In the genomic region with DNA sequence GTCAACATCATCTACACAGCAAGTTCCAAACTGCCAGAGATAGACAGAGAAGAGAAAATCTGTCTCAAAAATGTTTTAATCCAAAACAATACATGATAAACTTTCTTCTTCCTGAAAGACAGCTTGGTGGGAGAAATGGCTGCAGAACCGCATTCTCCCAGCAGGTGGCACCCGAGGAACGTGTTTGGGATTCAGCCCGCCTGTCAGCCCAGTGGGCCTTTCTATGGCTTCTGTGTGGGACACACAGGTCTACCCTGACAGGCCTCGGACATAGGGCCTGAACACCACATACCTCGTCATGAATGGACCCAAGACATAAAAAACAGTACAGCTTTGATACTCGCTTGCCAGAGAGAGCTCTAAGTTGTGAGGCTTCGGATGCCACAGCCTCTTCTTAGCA, we compare ENCODE assay signal across 9 mouse cellular contexts. TPM values are rescaled to one million over a fixed set of nuclear protein-coding genes. Genes with fewer than 3 reads are reported as not detected.
A peak's percentile ranks its signal among the peaks of the same experiment; 100 is the strongest.
DNase-seq lines count a peak whose midpoint lies in the region; ATAC-seq and TF ChIP-seq lines count a peak whose summit lies in the region.
"Had no signal": no experiment of that assay in that cellular context is flagged by ENCODE, and none has a peak within 500 bp of the region (broad histone marks: within the 10 kb centered on the region; RNA-seq: fewer than 3 reads in every experiment).

No protein-coding gene starts in this region.

- H3K9me3 ChIP-seq in ES-E14 (ENCODE audit: control insufficient read depth, insufficient read depth, low read depth, low read length): no peaks in the 10 kb centered on the region
- H3K9me3 ChIP-seq in forebrain, embryonic 12.5 days: no peaks in the 10 kb centered on the region
- H3K9me3 ChIP-seq: heart, embryonic 13.5 days had no signal

- H3K36me3 ChIP-seq in ES-E14 (ENCODE audit: control insufficient read depth, insufficient read depth, low read length, poor library complexity, severe bottlenecking): no peaks in the 10 kb centered on the region
- no peaks in the 10 kb centered on the region for H3K36me3 ChIP-seq in forebrain, embryonic 12.5 days (replicated peaks)
- H3K36me3 ChIP-seq: heart, embryonic 13.5 days had no signal

- 23% methylated on average over 8 of the region's 8 CpGs for WGBS in forebrain, embryonic 12.5 days

- H3K9ac ChIP-seq in ES-E14 (ENCODE audit: insufficient read depth, low read depth, low read length, poor library complexity, severe bottlenecking): no peak overlapping the region
- no peak overlapping the region for H3K9ac ChIP-seq in forebrain, embryonic 12.5 days
- H3K9ac ChIP-seq: heart, embryonic 13.5 days had no signal

- 0 out of 2 replicates have a peak, but pooled peaks have one; percentile 42 for ATAC-seq in forebrain, embryonic 12.5 days (ENCODE audit: low FRiP score)

- no peak overlapping the region for H3K27ac ChIP-seq in ES-E14 (ENCODE audit: insufficient read depth, low read depth, low read length, poor library complexity, severe bottlenecking)
- no peak overlapping the region for H3K27ac ChIP-seq in forebrain, embryonic 12.5 days
- H3K27ac ChIP-seq: heart, embryonic 13.5 days had no signal

- in situ Hi-C loops in ES-E14 (cut with MboI; ENCODE audit: low sequenced_read_pairs in 2 of 2, unreplicated experiment in 2 of 2): loop anchor here in 1 of 2 experiments (5.0 kb wide), 1 partner anchor 52 kb away; no protein-coding TSS in a partner anchor

- no peak overlapping the region for H3K4me2 ChIP-seq in forebrain, embryonic 12.5 days
- H3K4me2 ChIP-seq: heart, embryonic 13.5 days had no signal

- H3K4me1 ChIP-seq in ES-E14 (ENCODE audit: control insufficient read depth in 2 of 2, insufficient read depth in 2 of 2, low read length in 2 of 2, poor library complexity in 1 of 2): peaks cover 0 to 2% of the 10 kb centered on the region in 2 experiments; a peak in 1 of 4 replicates
- peaks cover 16% of the 10 kb centered on the region for H3K4me1 ChIP-seq in forebrain, embryonic 12.5 days

- intact Hi-C loops in heart, postnatal 25 days (cut with DNase I): loop anchor here (1.0 to 5.0 kb wide), 2 partner anchors 52 to 202 kb away; no protein-coding TSS in a partner anchor

- no peaks in the 10 kb centered on the region for H3K27me3 ChIP-seq in forebrain, embryonic 12.5 days

- DNase-seq in ES-E14 (ENCODE audit: low read depth, low spot score): peak; percentile 44
- peak; percentile 8 for DNase-seq in c-Kit-negative CD71-positive TER-119-positive erythroid progenitor cells, embryonic 14.5 days (ENCODE audit: low read depth, low spot score)
- DNase-seq in heart, postnatal 25 days (ENCODE audit: low spot score): peak; percentile 46
- peak; percentile 71 to 90 for DNase-seq in layer of hippocampus, adult 18-20 months (ENCODE audit: low spot score in 2 of 2)
- peak; percentile 83 for DNase-seq in lung, postnatal 10 days
- peak; percentile 75 for DNase-seq in right cerebral cortex, adult 18-20 months
- DNase-seq in urinary bladder, postnatal 25 days (ENCODE audit: low spot score): peak; percentile 79

- no peak overlapping the region for H3K4me3 ChIP-seq in ES-E14 (ENCODE audit: insufficient read depth in 1 of 2, low read depth in 1 of 2, low read length in 2 of 2, poor library complexity in 1 of 2, severe bottlenecking in 1 of 2)
- H3K4me3 ChIP-seq in forebrain, embryonic 12.5 days (replicated peaks): no peak overlapping the region
- H3K4me3 ChIP-seq: heart, embryonic 13.5 days had no signal

TF ChIP-seq in ES-E14, 5 proteins besides CTCF, POLR2A, EP300 and RAD21:
- TF ChIP-seq ZC3H11A (IDR thresholded peaks at IDR 0.05; ENCODE audit: borderline replicate concordance, low read depth, low read length) (peak; percentile 64; the same call in 1 of the 2 replicates), ZNF384 (IDR thresholded peaks at IDR 0.05; ENCODE audit: low read depth, low read length) (no peak)

RNA-seq across cellular contexts. Expression of a gene that starts 35.1 kb away (rescaled TPM):
- 0.16 TPM in 1 of 2 replicates, not detected in the other for total RNA-seq in ES-E14 (2012; rRNA removed)
- polyA plus RNA-seq in forebrain, embryonic 12.5 days (2016; fragmentation: Nextera tagmentation; extraction: Ambion mirVana): 1.6 and 2.0 TPM in 2 replicates
- 10 to 100 TPM; 13.4 to 16.7 TPM for total RNA-seq in heart, postnatal 25 days (2021)
- total RNA-seq in layer of hippocampus, adult 18-20 months (2021): 1 to 10 TPM; 1.6 to 2.0 TPM

Comparison
In these comparisons a context has a peak if more than half of its experiments do, and no peak if none do; other contexts are left out.
1. DNase-seq: peak in every context shown above with its lines; median percentile 83 in lung, postnatal 10 days; 80 in layer of hippocampus, adult 18-20 months; 79 in urinary bladder, postnatal 25 days; 75 in right cerebral cortex, adult 18-20 months; 46 in heart, postnatal 25 days; 44 in ES-E14; 8 in c-Kit-negative CD71-positive TER-119-positive erythroid progenitor cells, embryonic 14.5 days.
2. RNA of a gene that starts 35.1 kb away (total RNA-seq): 13.4 to 16.7 TPM in heart, postnatal 25 days; 1.6 to 2.0 TPM in layer of hippocampus, adult 18-20 months and 0.16 TPM in ES-E14; every median in the first group is over 4 times any median in the second.